Mouse (Mus musculus): Measurements from ENCODE around the gene Rcc1l.

DNA sequence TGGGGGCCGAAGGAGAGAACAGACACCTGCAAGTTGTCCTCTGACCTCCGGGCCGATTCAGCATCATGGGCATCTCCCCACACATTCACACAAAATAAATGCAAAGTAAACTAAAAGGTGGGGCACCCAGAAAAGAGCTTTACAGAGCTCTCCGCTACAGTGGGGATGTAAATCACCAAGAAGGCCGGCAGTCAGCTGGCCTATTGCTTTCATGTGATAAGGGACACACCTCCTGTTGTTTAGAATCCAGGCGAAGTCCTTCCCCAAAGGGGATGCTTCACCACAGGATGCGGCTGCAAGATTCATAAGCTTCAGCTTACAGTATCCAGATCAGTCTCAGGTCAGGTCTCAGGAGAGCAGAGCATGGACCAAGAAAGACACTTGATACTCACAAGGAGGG, 2.0 kb upstream of the Rcc1l start:
- TF ChIP-seq CTCF (IDR thresholded peaks at IDR 0.05; ENCODE audit: low read depth) (no peak), EP300 (optimal IDR thresholded peaks at IDR 0.05) (no peak)
